Mouse (Mus musculus) T-cell, adult 2 months (primary cell): Measurements from ENCODE around the gene Mrm2.

ENCODE experiments used
- DNase-seq: peaks from one replicate; pipeline ENCODE4 v3.0.0; 2022; ENCODE audit warnings: low spot score

The Mrm2 gene

DNA sequence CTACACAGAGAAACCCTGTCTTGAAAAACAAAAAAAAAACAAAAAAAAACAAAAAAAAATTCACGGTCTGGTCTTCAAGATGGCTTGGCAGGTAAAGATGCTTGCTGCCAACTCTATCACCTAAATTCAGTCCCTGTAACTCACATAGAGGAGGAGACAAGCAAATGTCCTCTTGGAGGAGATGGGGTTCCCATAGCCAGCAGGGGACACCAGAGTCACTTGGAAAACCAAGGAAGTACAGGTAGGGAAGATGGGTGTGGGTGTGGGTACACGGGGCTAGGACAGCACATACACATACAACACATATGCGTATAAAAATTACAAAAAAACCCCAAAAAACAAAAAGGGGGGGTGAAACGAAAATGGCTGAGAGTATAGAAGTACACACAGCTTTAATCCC lies 11.2 kb upstream of the Mrm2 start:
- DNase-seq = no peak

DNA sequence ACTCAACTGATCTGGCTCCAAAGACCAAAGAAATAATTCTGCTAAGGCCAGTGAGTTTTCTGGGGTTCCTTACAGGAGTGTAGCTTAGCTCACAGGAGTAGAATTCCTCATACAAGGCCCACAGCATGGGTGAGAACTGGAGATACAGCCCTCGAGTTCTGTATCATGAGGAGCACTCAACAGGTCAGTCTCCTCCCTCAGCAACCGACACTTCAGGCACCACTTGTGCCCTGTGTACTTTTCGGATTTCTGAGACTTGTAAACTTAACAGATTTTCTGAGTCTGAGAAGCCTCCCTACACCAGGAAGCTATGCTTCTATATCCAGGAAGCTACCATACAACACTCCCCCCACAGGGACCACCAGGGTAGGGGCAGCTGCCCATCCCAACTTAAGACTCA lies 8.1 kb upstream of the Mrm2 start:
- DNase-seq = no peak

DNA sequence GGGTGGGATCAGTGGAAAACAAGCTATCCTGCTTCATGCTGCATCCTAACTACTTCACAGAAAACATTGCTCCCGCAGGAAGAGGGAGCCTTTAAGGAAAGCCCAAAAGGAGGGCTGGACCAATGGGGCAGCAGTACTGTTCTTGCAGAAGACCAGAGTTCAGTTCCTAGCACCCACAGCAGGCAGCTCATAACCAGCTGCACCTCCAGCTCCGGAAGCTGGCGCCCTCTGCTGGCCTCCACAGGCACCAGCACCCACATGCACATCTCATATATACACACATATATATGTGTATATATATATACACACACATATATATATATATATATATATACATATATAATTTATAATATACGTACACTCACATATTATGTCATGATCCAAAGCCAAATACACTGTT lies 7.1 kb upstream of the Mrm2 start:
- no peak for DNase-seq

DNA sequence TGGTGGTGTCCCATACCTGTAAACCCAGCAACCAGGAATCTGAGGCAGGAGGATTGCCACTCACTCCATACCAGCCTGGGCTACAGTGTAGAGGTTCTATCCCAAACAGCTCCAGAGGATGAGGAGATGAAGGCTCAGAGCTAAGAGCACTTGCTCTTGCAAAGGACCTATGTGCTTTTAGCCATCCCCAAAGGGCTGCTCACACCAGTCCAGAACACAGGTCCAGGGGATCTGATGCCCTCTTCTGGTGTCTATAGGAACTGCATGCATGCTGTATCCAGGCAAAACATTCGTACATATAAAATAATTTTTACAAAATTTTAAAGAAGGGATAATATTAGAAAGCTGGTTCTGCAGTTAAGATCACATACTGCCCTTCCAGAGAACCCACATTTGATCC lies 5.0 kb upstream of the Mrm2 start:
- peak; percentile 22 for DNase-seq

DNA sequence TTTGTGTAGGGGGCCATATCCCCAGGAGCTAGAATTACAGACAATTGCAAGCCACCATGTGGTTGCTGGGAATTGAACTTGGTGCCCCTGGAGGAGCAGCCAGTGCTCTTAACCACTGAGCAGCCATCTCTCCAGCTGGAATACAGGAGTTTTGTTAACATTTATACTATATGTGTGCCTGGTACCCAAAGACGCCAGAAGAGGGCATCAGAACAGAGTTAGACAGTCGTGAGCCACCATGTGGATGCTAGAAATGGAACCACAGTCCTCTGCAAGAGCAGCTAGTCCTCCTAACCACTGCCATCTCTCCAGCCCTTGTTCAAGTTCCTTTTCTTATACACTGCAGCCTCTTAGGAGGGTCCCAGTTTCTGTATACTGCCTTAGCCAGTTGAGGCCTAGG lies 1.9 kb upstream of the Mrm2 start:
- no peak for DNase-seq

DNA sequence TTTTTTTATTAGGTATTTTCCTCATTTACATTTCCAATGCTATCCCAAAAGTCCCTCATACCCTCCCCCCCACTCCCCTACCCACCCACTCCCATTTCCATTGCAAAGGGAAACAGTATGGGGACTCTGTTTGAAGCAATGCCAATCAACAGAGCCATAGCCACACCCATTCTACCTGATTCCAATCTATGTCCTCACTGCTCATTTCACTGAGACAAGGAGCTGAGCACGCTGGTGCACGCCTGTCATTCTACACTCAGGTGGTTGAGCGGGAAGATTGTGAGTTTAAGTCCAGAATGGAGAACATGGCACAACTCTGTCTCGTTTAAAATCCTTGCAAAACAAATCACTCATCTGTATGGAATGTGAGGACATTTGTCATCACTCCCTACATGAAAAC lies 821 bp upstream of the Mrm2 start:
- DNase-seq = no peak

DNA sequence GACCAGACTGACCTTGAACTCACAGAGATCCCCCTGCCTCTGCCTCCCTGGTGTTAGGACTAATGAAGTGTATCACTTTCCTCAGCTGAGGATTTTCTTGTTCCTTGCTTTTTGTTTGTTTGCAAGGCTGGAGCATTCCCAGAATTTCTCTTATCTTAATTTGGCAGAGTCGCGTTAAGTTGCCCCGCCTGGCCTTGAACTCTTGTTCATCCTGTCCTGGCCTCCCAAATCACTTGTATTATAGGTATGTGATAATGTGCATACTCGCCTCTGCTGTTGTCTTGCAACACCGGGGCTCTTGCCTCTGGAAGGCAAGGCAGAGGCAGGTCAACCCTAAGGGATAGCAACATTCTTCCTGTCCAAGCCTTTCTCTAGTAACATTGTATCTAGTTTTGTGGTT lies 7.6 kb downstream of the Mrm2 start:
- no peak for DNase-seq

DNA sequence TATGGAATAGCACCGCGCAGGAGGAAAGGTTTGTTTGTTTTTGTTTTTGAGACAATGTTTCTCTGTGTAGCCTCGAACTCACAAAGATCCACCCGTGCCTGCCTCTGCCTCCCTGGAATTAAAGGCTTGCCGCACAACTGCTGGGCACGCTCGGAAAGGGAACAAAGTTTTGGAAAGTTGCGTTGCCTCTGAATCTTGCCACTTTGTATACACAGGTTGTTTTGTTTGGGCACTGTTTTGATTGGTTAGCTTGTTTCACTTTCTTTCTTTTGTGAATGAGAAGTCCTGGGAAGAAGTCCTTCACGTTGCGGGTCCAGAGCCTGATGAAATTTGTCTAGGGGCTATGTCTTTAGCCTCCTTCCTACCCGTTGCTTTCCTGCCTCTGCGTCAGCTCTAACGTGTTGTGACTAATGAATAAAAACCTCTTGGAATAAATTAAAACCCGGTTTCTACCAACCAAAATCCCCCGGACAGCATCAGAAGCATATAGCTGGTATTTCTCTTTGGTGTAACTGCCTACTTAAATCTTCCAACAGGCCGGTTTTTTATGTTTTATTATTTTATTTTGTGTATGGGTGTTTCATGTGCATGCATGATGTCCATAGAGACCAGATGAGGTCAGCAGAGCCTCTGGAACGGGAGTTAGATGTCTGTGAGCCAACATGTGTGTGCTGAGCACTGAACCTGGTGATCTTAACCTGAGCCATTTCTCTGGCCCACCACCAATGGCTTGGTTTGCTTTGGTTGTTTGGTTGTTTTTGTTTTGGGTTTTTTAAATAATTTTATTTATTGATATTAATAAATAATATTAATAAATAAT lies 9.7 kb downstream of the Mrm2 start:
- DNase-seq = no peak

DNA sequence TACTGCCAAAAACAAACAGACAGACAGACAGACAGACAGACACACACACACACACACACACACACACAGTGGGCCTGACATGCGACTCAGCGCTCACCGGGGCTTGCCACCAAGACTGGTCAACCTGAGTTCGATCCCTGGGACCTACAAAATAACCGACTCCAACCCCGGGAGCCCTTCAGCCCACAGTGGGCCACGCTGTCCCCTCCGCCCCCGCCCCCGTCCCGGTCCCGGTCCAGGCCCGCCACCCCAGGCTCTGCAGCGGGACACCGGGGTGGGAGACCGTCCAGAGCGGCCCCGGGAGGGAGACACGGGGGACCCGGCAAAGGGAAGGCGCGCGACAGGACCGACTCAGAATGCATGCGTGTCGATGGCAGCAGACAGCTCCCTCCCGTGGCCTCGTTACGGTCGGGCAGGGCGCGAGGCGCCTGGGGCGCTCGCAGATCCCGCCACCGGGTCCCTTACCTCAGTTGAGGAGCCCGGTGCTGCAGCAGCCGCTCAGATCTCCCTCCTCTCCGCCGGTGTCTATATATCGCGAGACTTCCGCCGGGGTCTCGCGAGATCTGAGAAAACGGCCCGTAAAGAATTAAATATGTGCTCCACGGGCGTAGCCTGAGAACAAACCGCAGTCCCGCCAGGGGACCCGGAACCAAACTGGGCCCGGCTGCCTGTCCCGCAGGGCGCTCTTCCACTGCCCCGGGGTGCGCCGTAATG lies 10.5 kb downstream of the Mrm2 start, which contains the start of the genes Mad1l1 and Nudt1:
Gene Mad1l1 (minus strand): TSS at position 511 of the 714 bp plus-strand sequence.
Gene Nudt1 (plus strand): TSS at position 615 of the 714 bp plus-strand sequence.
- DNase-seq = peak; percentile 94

DNA sequence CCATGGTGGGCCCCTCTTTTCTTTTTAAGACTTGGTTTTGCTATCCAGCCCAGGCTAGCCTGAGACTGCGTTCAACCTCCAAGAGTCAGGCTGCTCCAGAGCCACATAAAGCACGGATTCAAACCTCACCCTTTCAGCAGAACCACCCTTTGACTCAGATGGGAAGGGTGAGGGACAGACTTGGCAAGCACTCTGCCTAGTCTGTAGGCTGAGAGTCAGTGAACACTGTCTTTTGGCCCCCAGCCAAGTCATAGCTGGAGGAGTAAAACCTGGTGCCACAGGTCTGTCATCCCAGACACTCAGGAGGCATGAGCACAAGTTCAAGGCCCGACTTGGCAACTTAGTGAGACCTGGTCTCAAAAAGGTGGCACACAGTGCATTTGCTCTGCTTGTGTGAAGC lies 15.0 kb downstream of the Mrm2 start:
- DNase-seq = no peak

DNA sequence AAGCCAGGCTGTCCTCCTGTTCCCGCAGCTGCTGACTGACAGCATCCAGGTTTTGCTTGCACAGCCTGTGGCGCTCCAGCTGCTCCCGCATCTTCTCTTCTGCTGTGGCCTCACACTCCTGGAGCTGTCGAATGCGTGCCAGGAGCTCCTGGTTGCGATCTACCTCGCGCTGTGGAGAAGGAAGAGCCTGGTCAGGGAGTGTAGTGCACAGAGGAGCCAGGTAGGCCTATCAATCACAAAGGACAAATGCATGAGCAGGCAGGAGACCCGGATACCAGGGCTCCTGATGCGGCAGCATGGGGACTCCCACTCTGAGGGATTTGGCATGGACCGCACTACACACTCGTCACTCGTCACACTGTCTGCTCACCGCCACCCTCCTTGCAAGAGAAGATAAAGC lies 24.1 kb downstream of the Mrm2 start:
- DNase-seq = no peak

DNA sequence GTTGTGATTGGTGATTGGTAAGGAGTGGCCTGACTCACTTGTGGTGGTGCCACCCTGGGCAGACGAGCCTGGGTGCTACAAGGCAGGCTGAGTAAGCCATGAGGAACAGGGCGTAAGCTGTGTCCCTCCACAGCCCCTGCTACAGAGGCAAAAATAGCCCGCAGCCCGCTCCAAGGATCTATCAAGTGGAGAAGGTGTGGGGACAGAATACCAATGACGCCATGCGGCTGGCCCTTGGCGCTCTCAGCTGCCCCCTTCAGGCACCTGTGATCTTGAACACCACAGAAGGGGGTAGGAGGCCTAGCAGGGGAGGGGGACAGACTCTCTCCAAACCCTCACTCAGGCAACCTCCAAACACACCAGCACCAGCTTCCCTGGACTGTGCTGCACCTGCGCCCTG lies 25.7 kb downstream of the Mrm2 start:
- no peak for DNase-seq

DNA sequence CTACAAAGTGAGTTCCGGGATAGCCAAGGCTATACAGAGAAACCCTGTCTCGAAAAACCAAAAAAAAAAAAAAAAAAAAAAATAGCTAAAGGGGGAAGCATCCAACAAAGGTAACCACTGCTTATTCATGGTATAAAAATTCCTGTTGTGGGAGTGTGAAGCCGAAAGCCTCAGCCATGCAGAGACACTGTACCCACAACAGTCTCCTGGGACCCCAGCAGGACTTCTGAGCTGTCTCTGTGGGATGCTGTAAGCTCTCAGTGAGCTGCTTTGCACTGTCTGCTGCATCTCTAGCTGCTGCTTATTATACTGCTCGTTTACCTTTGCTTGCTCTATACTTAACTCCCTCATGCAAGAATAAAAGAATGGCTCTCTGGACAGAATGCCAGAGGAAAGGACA lies 33.4 kb downstream of the Mrm2 start:
- DNase-seq = no peak

DNA sequence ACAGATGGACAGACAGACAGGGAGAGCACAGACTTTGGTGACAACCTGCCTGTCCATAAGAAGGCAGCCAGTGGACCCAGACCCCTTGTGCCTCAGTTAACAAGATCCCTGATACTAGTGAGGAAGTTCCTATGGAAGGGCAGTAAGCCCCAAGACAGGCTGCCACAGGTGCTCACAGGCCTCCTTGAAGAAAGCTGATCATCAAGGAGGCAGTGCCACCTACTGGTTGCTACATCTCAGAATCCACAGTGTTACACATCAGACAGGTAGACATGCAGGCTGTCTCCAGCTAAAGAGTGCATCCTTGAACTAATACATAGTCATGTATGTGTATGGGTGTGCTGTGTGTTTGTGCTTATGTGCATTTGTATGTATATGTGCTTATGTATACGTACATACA lies 39.5 kb downstream of the Mrm2 start:
- DNase-seq = peak; percentile 62

DNA sequence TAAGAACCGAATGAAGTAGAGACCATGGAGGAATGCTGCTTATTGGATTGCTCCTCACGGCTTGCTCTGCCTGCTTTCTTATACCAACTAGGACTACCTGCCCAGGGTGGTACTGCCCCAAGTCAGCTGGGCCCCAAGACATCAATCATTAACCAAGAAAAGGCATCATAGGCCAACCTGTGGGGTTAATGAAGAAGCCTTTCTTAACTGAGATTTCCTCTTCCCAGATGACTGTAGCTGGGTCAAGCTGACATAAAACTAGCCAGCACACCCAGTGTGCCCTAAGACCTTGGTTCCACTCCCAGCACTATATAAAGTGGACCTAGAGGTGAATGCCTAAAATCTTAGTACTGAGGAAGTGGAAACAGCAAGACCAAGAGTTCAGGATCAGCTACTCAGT lies 42.5 kb downstream of the Mrm2 start:
- no peak for DNase-seq

DNA sequence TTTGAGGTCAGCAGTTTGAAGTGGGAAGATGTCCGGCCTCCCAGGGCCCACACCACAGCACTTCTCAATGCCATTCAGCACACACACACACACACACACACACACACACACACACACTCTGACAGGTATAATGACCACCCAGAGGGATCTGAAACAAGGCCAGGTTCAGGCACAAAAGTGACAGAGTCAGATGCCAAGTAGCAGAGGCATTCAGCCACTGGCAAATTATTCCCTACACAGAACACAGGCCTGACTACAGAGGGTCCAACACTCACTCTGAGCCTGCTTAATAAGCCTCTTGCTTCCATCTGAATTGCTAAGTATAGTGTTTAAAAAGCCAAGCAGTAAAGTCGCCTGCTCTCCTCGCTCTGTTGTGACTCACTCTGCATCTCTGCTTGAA lies 43.4 kb downstream of the Mrm2 start:
- DNase-seq = no peak

DNA sequence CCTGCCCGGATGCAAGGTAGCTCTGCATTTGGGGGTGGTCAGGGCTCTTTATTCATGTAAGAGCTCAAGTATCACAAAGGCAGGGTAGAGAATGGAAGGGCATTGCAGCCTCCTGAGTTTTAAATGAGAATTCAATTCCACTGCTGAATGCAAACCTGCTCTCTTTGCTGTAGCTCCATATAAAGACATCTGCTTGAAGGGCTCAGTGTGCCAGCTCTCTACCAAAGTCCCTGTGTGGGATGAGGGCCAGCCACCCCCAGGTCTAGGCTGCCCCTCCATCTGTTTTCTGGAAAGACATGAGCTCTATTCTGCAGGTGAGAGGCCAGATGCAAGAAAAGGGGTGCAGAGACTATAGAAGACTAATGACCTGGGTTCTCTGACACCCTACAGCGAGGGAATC lies 46.9 kb downstream of the Mrm2 start:
- no peak for DNase-seq

DNA sequence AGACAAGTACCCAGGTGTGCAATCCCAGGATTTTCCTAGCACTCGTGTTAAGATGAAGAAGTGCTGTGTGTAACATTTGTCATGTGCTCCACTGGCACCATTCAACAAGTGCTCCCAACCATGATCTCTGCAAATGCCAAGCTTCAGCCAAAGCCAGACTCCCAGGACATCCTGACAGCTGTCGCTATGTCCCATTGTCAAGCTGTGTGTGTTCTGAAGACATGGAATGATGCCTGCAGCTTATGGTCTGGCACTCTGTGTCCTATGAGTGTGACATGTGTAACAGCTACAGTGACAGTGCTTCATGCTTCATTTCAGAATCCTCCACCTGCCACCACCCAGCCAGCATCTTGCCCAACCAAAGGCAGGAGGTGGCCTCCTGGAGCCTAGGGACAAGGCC lies 47.7 kb downstream of the Mrm2 start:
- DNase-seq = no peak

DNA sequence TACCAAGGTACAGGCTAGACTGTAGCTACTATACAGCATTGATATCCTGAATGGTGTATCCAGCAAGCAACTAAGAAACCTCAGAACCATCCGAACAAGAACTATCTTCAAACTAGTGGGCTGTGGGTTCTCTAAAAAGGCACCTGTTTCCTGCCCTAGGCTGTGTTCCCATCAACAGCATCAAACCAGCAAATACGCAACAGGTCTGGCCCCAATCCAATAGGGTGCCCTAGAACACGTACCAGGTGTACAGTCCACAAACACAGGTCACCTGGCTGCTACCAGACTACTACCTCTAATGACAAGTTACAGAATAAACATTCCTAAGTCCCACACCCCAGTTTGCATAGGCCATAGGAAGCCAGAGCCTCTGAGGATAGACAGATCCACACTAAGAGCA lies 48.8 kb downstream of the Mrm2 start:
- no peak for DNase-seq

DNA sequence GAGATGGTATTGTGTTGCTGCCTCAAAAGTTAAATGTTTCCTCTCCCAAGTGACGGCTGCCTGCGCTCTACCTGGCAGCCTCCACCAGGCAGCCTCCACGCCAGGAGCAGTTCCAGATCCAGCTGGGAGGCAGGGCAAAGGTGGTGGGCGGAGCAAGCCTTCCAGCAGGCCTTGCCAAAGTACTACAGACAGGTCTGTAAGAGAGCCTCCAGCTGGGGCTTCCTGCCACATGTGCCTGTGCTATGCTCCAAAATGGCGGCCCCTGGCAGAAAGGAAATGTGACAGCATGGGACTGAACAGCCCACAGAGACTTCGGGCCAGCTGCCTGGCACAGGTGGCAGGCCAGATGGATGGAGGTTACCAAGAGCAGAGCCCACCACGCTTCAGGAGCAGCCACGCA lies 49.3 kb downstream of the Mrm2 start:
- DNase-seq = peak; percentile 16

DNA sequence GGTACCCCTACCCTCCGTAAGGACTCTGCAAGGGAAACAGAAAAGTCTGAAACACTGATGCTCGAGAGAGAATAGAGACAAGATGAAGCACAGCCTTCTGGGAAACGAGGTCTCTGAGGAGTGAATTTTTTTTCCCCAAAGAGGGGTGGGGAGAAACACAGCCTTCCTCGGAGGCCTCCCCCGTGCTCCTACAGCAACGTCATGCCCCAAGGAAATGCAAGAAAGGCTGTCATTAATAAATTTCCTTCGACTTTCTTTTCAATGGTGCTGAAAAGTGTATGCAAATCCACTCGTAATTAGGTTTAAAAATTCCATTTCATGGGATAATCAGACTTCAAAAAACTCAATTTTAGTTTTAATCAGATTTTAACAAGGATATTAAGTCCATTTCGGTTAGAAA lies 51.5 kb downstream of the Mrm2 start:
- no peak for DNase-seq
